Mouse (Mus musculus) CD4-positive helper T cell, adult 2 months (primary cell): ENCODE results near the gene Krtap9-3.
"Not testable (repeated sequence)": the region's sequence is repeated elsewhere in the genome, so short reads cannot be mapped to it uniquely, and the experiment has no call there.

ENCODE experiments used
- DNase-seq: peaks from one replicate; pipeline ENCODE4 v3.0.0-alpha.2; 2012; ENCODE audit warnings: low read depth, missing footprints, low spot score

Krtap9-3 gene

GRCm38 (mm10) chr11:99597742-99598141 is at the start of gene Krtap9-3:
Krtap9-3 (minus strand) TSS chr11:99598105.
- not testable (repeated sequence) for DNase-seq

DNA sequence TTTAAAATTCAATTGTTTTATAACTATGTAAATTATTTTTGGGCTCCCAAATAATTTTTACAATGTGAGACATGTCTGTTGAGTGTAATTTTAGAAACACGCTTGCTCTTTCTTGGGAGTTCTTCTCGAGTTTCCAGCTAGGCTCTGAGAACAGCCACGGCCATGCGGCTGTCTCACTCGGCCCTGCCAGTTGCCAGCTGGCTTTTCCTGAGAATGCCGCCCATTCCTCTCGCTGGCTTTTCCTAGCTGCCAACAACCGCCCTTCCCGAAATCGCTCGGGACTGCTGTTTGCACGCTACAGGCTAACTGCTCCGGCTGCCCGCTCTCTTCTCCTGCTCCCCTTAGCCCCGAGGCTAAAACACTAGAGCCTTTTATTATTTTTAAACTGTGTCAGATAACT is 48.5 kb upstream of the Krtap9-3 start:
- DNase-seq: no peak

DNA sequence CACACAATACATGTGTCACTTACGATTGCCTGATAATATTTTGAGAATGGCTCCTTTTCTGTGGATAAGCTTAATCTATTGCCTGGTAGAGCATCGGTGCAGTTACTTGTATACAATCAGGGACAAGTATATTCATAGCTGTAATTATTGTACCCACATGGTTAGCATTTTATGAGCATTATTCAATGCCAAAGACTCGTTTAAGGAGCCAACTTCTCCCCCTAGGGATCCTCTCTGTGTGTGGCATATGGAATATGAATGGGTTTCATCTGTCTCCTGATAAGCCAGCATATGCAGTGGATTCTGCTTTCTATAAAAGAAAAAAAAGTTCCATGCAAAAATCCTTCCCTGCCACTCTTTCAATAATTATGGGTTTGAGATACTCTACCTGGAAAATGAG is 46.4 kb upstream of the Krtap9-3 start:
- DNase-seq: no peak

DNA sequence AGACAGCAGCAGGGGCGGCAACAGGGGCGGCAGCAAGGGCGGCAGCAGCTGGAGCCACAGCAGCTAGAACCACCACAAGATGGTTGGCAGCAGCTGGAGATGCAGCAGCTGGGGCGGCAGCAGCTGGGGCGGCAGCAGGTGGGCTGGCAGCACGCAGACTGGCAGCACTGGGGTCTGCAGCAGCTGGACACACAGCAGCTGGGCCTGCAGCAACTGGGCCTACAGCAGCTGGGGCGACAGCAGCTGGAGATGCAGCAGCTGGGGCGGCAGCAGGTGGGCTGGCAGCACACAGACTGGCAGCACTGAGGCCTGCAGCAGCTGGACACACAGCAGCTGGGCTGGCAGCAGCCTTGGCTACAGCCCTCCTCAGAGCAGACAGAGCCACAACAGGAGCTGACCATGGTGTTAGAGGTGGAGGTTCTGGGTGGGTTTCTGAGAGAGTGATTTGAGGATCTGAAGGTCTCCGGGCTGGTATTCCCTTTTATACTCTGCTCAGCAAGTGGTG is 45.8 kb upstream of the Krtap9-3 start, which contains the start of gene Krtap4-7:
Krtap4-7 (minus strand) TSS at position 455 of the 505 bp plus-strand sequence.
- DNase-seq: not testable (repeated sequence)

DNA sequence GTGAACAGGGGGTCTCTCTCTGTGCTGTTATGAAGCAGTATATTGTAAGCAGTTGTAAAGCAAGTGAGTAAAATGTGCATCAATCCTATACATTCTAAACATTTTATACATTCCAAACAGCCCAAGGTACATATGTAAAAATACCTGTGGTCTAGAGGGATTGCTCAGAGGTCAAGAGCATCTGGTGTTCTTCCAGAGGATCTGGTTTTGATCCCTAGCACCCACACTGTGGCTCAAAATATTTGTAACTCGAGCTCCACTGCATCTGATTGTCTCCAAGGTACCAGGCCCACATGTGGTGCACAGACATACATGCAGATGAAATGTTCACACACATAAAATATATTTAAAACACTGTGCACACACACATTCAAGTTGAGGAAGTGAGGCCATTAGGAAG is 43.0 kb upstream of the Krtap9-3 start:
- DNase-seq: no peak

GRCm38 (mm10) chr11:99637086-99637485 is 39.2 kb upstream of the Krtap9-3 start:
- no peak for DNase-seq

DNA sequence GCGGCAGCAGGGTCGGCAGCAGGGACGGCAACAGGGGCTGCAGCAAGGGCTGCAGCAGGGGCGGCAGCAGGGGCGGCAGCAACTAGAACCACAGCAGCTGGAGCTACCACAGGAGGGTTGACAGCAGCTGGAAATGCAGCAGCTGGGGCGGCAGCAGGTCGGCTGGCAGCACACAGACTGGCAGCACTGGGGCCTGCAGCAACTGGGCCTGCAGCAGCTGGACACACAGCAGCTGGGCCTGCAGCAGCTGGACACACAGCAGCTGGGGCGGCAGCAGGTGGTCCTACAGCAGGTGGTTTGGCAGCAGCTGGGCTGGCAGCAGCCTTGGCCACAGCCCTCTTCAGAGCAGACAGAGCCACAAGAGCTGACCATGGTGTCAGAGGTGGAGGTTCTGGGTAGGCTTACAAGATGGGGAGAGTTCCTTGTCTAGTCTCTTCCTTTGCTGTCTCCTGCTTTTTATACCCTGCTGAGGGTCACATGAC is 36.8 kb upstream of the Krtap9-3 start, which contains the start of gene Krtap4-2:
Krtap4-2 (minus strand) TSS at position 432 of the 482 bp plus-strand sequence.
- no peak for DNase-seq

DNA sequence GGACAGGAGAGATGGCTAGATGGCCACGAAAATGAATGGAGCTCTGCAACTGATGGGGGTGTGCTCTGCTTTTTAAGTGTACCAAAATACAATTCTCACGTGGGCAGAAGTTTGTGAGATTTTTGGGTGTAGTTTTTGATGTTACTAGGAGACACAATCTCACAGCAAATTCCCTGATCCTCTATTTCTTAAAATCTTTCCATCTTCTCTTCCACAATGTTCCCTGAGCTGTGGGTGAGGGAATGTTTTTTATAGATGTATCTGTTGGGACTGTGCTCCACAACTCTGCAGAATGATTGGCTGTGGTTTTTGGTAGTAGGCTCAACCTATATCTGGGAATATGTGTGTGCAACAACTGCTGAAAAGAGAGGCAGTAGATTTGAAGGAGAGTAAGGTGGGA is 35.4 kb upstream of the Krtap9-3 start:
- no peak for DNase-seq

GRCm38 (mm10) chr11:99630890-99631289 is 33.0 kb upstream of the Krtap9-3 start:
- no peak for DNase-seq

DNA sequence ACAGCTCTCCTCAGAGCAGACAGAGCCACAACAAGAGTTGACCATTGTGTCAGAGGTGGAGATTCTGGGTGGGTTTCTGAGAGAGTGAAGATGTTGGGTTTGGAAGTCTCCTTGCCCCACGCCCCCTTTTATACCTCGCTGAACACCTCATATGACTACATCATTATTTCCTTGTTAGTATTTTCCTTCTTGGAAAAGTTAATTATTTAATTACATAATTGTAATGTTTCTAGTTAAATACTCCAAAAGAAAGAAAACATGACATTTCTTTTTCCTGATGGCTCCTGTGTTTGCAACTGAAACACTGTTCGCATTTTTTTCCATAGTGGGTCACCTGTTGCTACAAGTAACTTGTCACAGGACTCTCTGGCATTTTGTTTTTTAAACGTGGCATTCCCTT is 30.2 kb upstream of the Krtap9-3 start, which contains the start of gene Krtap4-1:
Krtap4-1 (minus strand) TSS at position 101 of the 400 bp plus-strand sequence.
- no peak for DNase-seq

- DNase-seq: no peak
Observed at GRCm38 (mm10) chr11:99620335-99620734, 22.4 kb upstream of the Krtap9-3 start, which contains the start of gene Gm11562. Gm11562 (minus strand) TSS chr11:99620435.

DNA sequence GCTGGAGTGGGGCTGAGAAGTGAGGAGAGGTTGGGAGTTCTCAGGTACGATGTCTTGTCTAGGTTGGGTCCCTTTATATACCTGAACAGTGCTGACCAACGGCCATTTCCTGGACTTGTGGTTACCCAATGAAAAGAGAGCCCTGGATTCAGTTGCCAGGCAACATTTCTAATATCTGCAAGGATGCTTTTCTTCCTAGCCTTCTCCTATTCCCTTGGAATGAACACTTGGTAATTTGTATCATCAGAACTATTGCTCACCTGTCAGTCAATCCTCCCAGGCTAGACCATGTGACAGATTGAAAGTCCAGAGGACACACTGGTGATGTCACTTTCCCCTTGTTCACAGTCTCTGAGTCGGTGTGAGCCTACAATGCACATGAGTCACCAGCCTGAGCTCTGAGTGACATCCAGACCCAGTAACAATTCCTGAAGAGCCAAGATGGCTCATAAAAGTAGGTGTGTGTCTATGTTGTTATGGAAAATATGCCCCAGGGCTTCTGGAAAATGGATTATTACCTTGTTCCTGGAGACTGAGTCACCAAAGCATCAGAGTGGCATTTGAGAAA is 17.0 kb upstream of the Krtap9-3 start, which contains the start of gene Krtap2-4:
Krtap2-4 (minus strand) TSS at position 51 of the 568 bp plus-strand sequence.
- DNase-seq: no peak

DNA sequence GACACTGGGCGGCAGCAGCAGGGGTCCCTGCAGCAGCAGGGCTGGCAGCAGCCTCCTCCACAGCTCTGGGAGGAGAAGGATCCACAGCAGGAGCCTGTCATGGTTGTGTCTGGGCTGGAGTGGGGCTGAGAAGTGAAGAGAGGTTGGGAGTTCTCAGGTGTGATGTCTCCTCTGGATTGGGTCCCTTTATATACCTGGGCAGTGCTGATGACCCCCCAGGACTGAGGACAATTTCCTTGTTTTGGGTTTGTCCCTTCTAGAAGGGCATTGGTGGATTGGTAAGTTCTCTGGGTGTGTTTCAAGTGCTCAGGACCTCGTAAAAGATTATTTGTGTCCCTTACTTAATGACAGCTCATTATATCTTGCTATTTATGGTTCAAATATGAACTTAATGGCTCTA is 12.2 kb upstream of the Krtap9-3 start, which contains the start of gene Gm11937:
Gm11937 (minus strand) TSS at position 101 of the 400 bp plus-strand sequence.
- DNase-seq: not testable (repeated sequence)

GRCm38 (mm10) chr11:99609126-99609525 is 11.2 kb upstream of the Krtap9-3 start:
- no peak for DNase-seq

DNA sequence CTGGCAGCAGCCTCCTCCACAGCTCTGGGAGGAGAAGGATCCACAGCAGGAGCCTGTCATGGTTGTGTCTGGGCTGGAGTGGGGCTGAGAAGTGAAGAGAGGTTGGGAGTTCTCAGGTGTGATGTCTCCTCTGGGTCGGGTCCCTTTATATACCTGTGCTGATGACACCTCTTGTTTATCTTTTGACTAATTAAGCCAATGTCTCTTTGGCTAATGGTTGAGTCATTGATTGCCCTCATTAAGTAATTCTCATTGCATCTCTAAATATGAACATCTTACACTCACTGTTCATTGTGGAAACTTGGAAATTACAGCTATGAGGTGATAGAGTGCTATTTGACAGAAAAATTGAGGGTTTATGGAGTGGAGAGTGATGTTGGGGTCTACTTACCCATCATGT is 5.3 kb upstream of the Krtap9-3 start, which contains the start of gene Gm11938:
Gm11938 (minus strand) TSS at position 101 of the 400 bp plus-strand sequence.
- not testable (repeated sequence) for DNase-seq

DNA sequence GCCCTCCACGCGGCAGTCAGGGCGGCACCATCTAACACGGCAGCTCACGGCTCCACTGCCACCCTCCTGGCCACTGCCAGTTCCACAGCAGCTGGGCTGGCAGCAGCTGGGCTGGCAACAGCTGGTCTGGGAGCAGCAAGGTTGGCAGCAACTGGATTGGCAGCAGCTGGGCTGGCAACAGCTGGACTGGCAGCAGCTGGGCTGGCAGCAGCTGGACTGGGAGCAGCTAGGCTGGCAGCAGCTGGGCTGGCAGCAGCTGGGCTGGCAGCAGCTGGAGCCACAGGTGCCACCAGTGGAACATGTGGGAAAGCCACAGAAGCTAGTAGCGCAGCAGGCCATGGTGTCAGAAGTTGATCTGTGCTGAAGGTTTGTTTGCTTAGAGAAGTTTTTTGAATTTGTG is 6.9 kb downstream of the Krtap9-3 start, which contains the start of gene Krtap1-3:
Krtap1-3 (minus strand) TSS at position 359 of the 400 bp plus-strand sequence.
- no peak for DNase-seq

- DNase-seq: no peak
Observed at GRCm38 (mm10) chr11:99585096-99585495, 12.8 kb downstream of the Krtap9-3 start.

- no peak for DNase-seq
Observed at GRCm38 (mm10) chr11:99583245-99583704, 14.6 kb downstream of the Krtap9-3 start, which contains the start of gene Krtap1-4. Krtap1-4 (minus strand) TSS chr11:99583654.

DNA sequence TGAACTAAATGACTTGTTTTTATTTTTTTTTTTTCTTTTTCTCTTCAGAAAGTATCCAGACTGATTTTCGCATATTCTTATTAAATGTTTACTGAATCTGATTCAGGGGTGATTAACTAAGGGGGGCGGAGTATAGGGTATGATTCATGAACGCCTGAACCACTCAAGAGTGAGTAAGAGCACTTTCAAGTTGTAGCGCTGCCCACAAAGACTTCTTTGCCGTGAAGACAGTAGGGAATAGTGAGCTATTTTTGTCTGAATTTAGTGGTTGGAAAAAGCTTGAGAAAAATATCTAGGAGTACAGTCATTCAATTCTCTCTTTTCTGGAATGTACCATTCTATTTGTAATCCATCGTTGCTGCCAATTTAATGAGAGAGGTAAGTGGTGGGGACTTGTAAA is 16.3 kb downstream of the Krtap9-3 start:
- DNase-seq: no peak

- DNase-seq: no peak
Observed at GRCm38 (mm10) chr11:99581051-99581450, 16.9 kb downstream of the Krtap9-3 start.

DNA sequence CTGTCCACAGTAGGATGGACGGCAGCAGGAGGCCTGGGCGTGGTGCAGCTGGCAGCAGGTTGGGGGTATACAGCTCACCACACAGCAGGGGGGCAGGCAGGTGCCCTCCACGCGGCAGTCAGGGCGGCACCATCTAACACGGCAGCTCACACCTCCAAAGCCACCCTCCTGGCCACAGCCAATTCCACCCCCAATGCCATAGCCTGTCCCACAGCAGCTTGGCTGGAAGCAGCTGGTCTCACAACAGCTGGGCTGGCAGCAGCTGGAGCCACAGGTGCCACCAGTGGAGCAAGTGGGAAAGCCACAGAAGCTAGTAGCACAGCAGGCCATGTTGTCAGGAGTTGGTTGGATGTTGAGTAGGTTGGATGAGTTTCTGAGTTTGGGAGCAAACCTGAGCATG is 17.3 kb downstream of the Krtap9-3 start, which contains the start of gene Krtap1-5:
Krtap1-5 (minus strand) TSS at position 381 of the 400 bp plus-strand sequence.
- DNase-seq: no peak

DNA sequence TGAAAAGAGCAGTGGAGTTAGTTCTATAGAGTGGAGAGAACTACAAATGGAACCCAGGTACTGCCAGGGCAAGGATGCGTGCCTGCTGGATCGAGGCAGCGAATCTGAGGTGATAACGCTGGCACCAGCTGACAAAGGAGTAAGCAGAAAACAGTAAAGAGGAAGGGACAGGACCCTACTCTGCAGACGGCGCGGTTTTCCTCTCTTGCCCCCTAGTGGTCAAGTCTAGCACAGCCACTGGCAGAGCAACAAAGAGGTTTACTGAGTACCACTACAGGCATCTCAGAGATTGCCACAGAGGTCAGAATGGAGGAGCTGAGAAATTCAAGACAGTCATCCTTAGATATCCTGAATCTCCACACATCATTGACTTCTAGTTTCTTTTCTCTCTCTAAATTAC is 23.8 kb downstream of the Krtap9-3 start:
- DNase-seq: peak; percentile 42
